Comparison of ENCODE assay signal across 8 mouse cellular contexts in genomic region chr9:107612945-107613569, GRCm38 (mm10). TPM values are rescaled to one million over a fixed set of nuclear protein-coding genes. Genes with fewer than 3 reads are reported as not detected.
DNase-seq lines count a peak whose midpoint lies in the region; ATAC-seq and TF ChIP-seq lines count a peak whose summit lies in the region.

No protein-coding gene starts in this region.

- peak overlapping the region; percentile 70; the same call in 1 of the 2 replicates for H3K27ac ChIP-seq in cerebellum, adult 2 months (ENCODE audit: insufficient read depth, low read length)
- H3K27ac ChIP-seq in limb, embryonic 13.5 days, result peak overlapping the region; percentile 82; the same call in 1 of the 2 replicates
- peak overlapping the region; percentile 80 for H3K27ac ChIP-seq in small intestine, adult 2 months (ENCODE audit: insufficient read depth, low read depth, low read length)

- no peaks in the 10 kb centered on the region for H3K9me3 ChIP-seq in megakaryocyte, embryonic 14.5 days
- no peaks in the 10 kb centered on the region for H3K9me3 ChIP-seq in limb, embryonic 13.5 days

- H3K4me2 ChIP-seq in limb, embryonic 13.5 days (replicated peaks), result peak overlapping the region; percentile 70

- no peak for TF ChIP-seq CTCF in cerebellum, adult 2 months (IDR thresholded peaks at IDR 0.05; ENCODE audit: borderline replicate concordance, insufficient read depth, low read depth, low read length)
- TF ChIP-seq CTCF in small intestine, adult 2 months (IDR thresholded peaks at IDR 0.05; ENCODE audit: extremely low read depth, insufficient read length, insufficient replicate concordance, low read depth, low read length), result no peak

- H3K9ac ChIP-seq in limb, embryonic 13.5 days, result peak overlapping the region; percentile 51

- DNase-seq in cerebellum, adult 2 months, result no peak
- DNase-seq in cerebellum, adult 11-12 months, result no peak
- DNase-seq in cerebellum, adult 11 months, result no peak
- no peak for DNase-seq in spleen, adult 12 weeks (ENCODE audit: low spot score)

- H3K27me3 ChIP-seq in cerebellum, adult 2 months (ENCODE audit: control insufficient read depth, insufficient read depth, low read length), result no peaks in the 10 kb centered on the region
- H3K27me3 ChIP-seq in megakaryocyte, embryonic 14.5 days (replicated peaks), result peaks cover 6% of the 10 kb centered on the region
- H3K27me3 ChIP-seq in limb, embryonic 13.5 days, result no peaks in the 10 kb centered on the region
- no peaks in the 10 kb centered on the region for H3K27me3 ChIP-seq in small intestine, adult 2 months (ENCODE audit: control insufficient read depth, insufficient read depth, low read length)

- no peak for TF ChIP-seq POLR2A in cerebellum, adult 2 months (IDR thresholded peaks at IDR 0.05; ENCODE audit: borderline replicate concordance, insufficient read depth, low read length)
- TF ChIP-seq POLR2A in small intestine, adult 2 months (IDR thresholded peaks at IDR 0.05; ENCODE audit: low read depth, low read length), result 0 out of 2 replicates have a peak, but pooled peaks have one; percentile 0

- H3K36me3 ChIP-seq in megakaryocyte, embryonic 14.5 days (replicated peaks; ENCODE audit: low read length), result peaks cover 42% of the 10 kb centered on the region
- H3K36me3 ChIP-seq in limb, embryonic 13.5 days, result peaks cover 43% of the 10 kb centered on the region
- peaks cover 34% of the 10 kb centered on the region for H3K36me3 ChIP-seq in small intestine, adult 2 months (ENCODE audit: control insufficient read depth, insufficient read depth, low read length)

- WGBS in cerebellum, adult 2 months, result 8% methylated on average over 12 of the region's 12 CpGs
- WGBS in limb, embryonic 13.5 days, result 11% methylated on average over 12 of the region's 12 CpGs
- 3% methylated on average over 12 of the region's 12 CpGs for WGBS in small intestine, adult 2 months

- H3K4me1 ChIP-seq in cerebellum, adult 2 months (ENCODE audit: control insufficient read depth, insufficient read depth, low read length), result peaks cover 9% of the 10 kb centered on the region
- peaks cover 59% of the 10 kb centered on the region for H3K4me1 ChIP-seq in megakaryocyte, embryonic 14.5 days
- peaks cover 46% of the 10 kb centered on the region for H3K4me1 ChIP-seq in limb, embryonic 13.5 days
- H3K4me1 ChIP-seq in small intestine, adult 2 months (ENCODE audit: control insufficient read depth, insufficient read depth, insufficient read length, low read length), result peaks cover 21% of the 10 kb centered on the region

- no peak for ATAC-seq in megakaryocyte, adult 5-6 weeks (ENCODE audit: poor library complexity, severe bottlenecking)
- 0 out of 2 replicates have a peak, but pooled peaks have one; percentile 2 for ATAC-seq in limb, embryonic 13.5 days (ENCODE audit: low FRiP score, low read depth)

- peak overlapping the region; percentile 52 for H3K4me3 ChIP-seq in cerebellum, adult 2 months (replicated peaks; ENCODE audit: insufficient read depth, low read depth, low read length)
- H3K4me3 ChIP-seq in megakaryocyte, embryonic 14.5 days (replicated peaks), result peak overlapping the region; percentile 91
- H3K4me3 ChIP-seq in limb, embryonic 13.5 days, result peak overlapping the region; percentile 40
- peak overlapping the region; percentile 23 for H3K4me3 ChIP-seq in small intestine, adult 2 months (ENCODE audit: low read depth, low read length)

RNA-seq across cellular contexts. Expression of gene Sema3b, which starts 4.0 kb away (rescaled TPM):
- polyA plus RNA-seq in cerebellum, adult 2 months (2012; rRNA removed), result 3.9 and 6.4 TPM in 2 replicates
- not detected in 2 replicates for polyA plus RNA-seq in megakaryocyte, embryonic 14.5 days (2012; ENCODE audit: insufficient read depth, low replicate concordance)
- not detected in 2 replicates for total RNA-seq in megakaryocyte, adult 5-6 weeks (2015)
- total RNA-seq in megakaryocyte, adult 5-6 weeks (2017), result 0.08 TPM in 1 of 2 replicates, not detected in the other
- polyA plus RNA-seq in limb, embryonic 13.5 days (2015; fragmentation: Nextera tagmentation; extraction: Ambion mirVana), result 8.0 and 8.6 TPM in 2 replicates
- 33.5 and 55.4 TPM in 2 replicates for polyA plus RNA-seq in small intestine, adult 2 months (2012; rRNA removed)

RNA-seq across cellular contexts. Expression of gene Gnai2, which starts 22.1 kb away (rescaled TPM):
- 273 and 301 TPM in 2 replicates for polyA plus RNA-seq in cerebellum, adult 2 months (2012; rRNA removed)
- polyA plus RNA-seq in megakaryocyte, embryonic 14.5 days (2012; ENCODE audit: insufficient read depth, low replicate concordance), result 1,319 and 1,886 TPM in 2 replicates
- 749 and 768 TPM in 2 replicates for total RNA-seq in megakaryocyte, adult 5-6 weeks (2015)
- 859 and 871 TPM in 2 replicates for total RNA-seq in megakaryocyte, adult 5-6 weeks (2017)
- 383 and 392 TPM in 2 replicates for polyA plus RNA-seq in limb, embryonic 13.5 days (2015; fragmentation: Nextera tagmentation; extraction: Ambion mirVana)
- 264 and 501 TPM in 2 replicates for polyA plus RNA-seq in small intestine, adult 2 months (2012; rRNA removed)

RNA-seq across cellular contexts. Expression of gene Ifrd2, which starts 25.6 kb away (rescaled TPM):
- polyA plus RNA-seq in cerebellum, adult 2 months (2012; rRNA removed), result 20.2 and 23.4 TPM in 2 replicates
- 32.1 and 34.9 TPM in 2 replicates for polyA plus RNA-seq in megakaryocyte, embryonic 14.5 days (2012; ENCODE audit: insufficient read depth, low replicate concordance)
- 6.8 and 11.1 TPM in 2 replicates for total RNA-seq in megakaryocyte, adult 5-6 weeks (2015)
- total RNA-seq in megakaryocyte, adult 5-6 weeks (2017), result 8.7 and 9.9 TPM in 2 replicates
- polyA plus RNA-seq in limb, embryonic 13.5 days (2015; fragmentation: Nextera tagmentation; extraction: Ambion mirVana), result 44.3 and 49.5 TPM in 2 replicates
- 33.2 and 55.4 TPM in 2 replicates for polyA plus RNA-seq in small intestine, adult 2 months (2012; rRNA removed)

RNA-seq across cellular contexts. Expression of gene Hyal3, which starts 32.4 kb away (rescaled TPM):
- 1.1 TPM in 2 replicates for polyA plus RNA-seq in cerebellum, adult 2 months (2012; rRNA removed)
- polyA plus RNA-seq in megakaryocyte, embryonic 14.5 days (2012; ENCODE audit: insufficient read depth, low replicate concordance), result 0.31 TPM in 1 of 2 replicates, not detected in the other
- 1.5 and 1.9 TPM in 2 replicates for total RNA-seq in megakaryocyte, adult 5-6 weeks (2015)
- 0.18 and 0.57 TPM in 2 replicates for total RNA-seq in megakaryocyte, adult 5-6 weeks (2017)
- polyA plus RNA-seq in limb, embryonic 13.5 days (2015; fragmentation: Nextera tagmentation; extraction: Ambion mirVana), result 1.5 and 1.7 TPM in 2 replicates
- polyA plus RNA-seq in small intestine, adult 2 months (2012; rRNA removed), result 0.52 and 0.89 TPM in 2 replicates

RNA-seq across cellular contexts. Expression of gene Naa80, which starts 34.4 kb away (rescaled TPM):
- 19.5 and 21.6 TPM in 2 replicates for polyA plus RNA-seq in cerebellum, adult 2 months (2012; rRNA removed)
- polyA plus RNA-seq in megakaryocyte, embryonic 14.5 days (2012; ENCODE audit: insufficient read depth, low replicate concordance), result 63.3 and 72.4 TPM in 2 replicates
- total RNA-seq in megakaryocyte, adult 5-6 weeks (2015), result 7.2 and 15.3 TPM in 2 replicates
- 6.9 and 10.1 TPM in 2 replicates for total RNA-seq in megakaryocyte, adult 5-6 weeks (2017)
- polyA plus RNA-seq in limb, embryonic 13.5 days (2015; fragmentation: Nextera tagmentation; extraction: Ambion mirVana), result 18.4 and 19.6 TPM in 2 replicates
- 26.3 and 46.3 TPM in 2 replicates for polyA plus RNA-seq in small intestine, adult 2 months (2012; rRNA removed)

Comparison
In these comparisons a context has a peak if more than half of its experiments do, and no peak if none do; other contexts are left out.
1. H3K4me3 ChIP-seq: peak in every context shown above with its lines; median percentile 91 in megakaryocyte, embryonic 14.5 days; 52 in cerebellum, adult 2 months; 40 in limb, embryonic 13.5 days; 23 in small intestine, adult 2 months.